Mouse (Mus musculus): ENCODE data around the gene Mcu. TPM values are rescaled to one million over a fixed set of nuclear protein-coding genes. Genes with fewer than 3 reads are reported as not detected.

Gene Mcu
- polyA plus RNA-seq, 2 experiments, result 3.5 to 7.9 TPM

GRCm38 (mm10) chr10:59558602-59559001 is 57.9 kb downstream of the Mcu start:
- Histone ChIP-seq H3K36me3 (replicated peaks; ENCODE audit: control insufficient read depth, insufficient read depth, low read depth) (no peaks in the 10 kb centered on the region), H3K9ac (replicated peaks) (no peak overlapping the region), H3K4me2 (ENCODE audit: low read depth) (no peak overlapping the region), H3K27ac (no peak overlapping the region), H3K9me3 (ENCODE audit: control insufficient read depth, low read length) (no peaks in the 10 kb centered on the region), H3K27me3 (ENCODE audit: control insufficient read depth, insufficient read depth, low read length) (no peaks in the 10 kb centered on the region), H3K4me1 (replicated peaks; ENCODE audit: control insufficient read depth in 2 of 2, insufficient read depth in 2 of 2, low read length in 1 of 2) (no peaks in the 10 kb centered on the region), H3K4me3 (ENCODE audit: insufficient read depth in 1 of 2, low read depth in 2 of 2, low read length in 2 of 2) (no peak overlapping the region)
- no peak for DNase-seq (ENCODE audit: low read depth in 3 of 3, low spot score in 3 of 3)
- TF ChIP-seq EP300 (IDR thresholded peaks at IDR 0.05; ENCODE audit: low read depth) (no peak), CTCF (IDR thresholded peaks at IDR 0.05; ENCODE audit: low read depth) (no peak)
- WGBS (ENCODE audit: insufficient replicate concordance), result 72% methylated on average over 4 of the region's 4 CpGs
- no peak for ATAC-seq (ENCODE audit: insufficient read depth)

- ATAC-seq (ENCODE audit: insufficient read depth) (no peak), DNase-seq (ENCODE audit: low read depth in 3 of 3, low spot score in 3 of 3) (no peak)
- no peaks in the 10 kb centered on the region for H3K9me3 ChIP-seq (ENCODE audit: control insufficient read depth, low read length)
- no peak overlapping the region for H3K4me2 ChIP-seq (ENCODE audit: low read depth)
- H3K36me3 ChIP-seq (replicated peaks; ENCODE audit: control insufficient read depth, insufficient read depth, low read depth), result no peaks in the 10 kb centered on the region
- H3K4me1 ChIP-seq (replicated peaks; ENCODE audit: control insufficient read depth in 2 of 2, insufficient read depth in 2 of 2, low read length in 1 of 2), result no peaks in the 10 kb centered on the region
- H3K9ac ChIP-seq (replicated peaks), result no peak overlapping the region
- no peak for TF ChIP-seq CTCF (IDR thresholded peaks at IDR 0.05; ENCODE audit: low read depth)
- no peak for TF ChIP-seq EP300 (IDR thresholded peaks at IDR 0.05; ENCODE audit: low read depth)
- no peak overlapping the region for H3K27ac ChIP-seq
- no peak overlapping the region for H3K4me3 ChIP-seq (ENCODE audit: insufficient read depth in 1 of 2, low read depth in 2 of 2, low read length in 2 of 2)
- no peaks in the 10 kb centered on the region for H3K27me3 ChIP-seq (ENCODE audit: control insufficient read depth, insufficient read depth, low read length)
- 72% methylated on average over 5 of the region's 5 CpGs for WGBS (ENCODE audit: insufficient replicate concordance)
Measured at GRCm38 (mm10) chr10:59558164-59558563, 58.3 kb downstream of the Mcu start.

GRCm38 (mm10) chr10:59556541-59556940 is 60.0 kb downstream of the Mcu start:
- Histone ChIP-seq H3K27me3 (ENCODE audit: control insufficient read depth, insufficient read depth, low read length) (no peaks in the 10 kb centered on the region), H3K36me3 (replicated peaks; ENCODE audit: control insufficient read depth, insufficient read depth, low read depth) (no peaks in the 10 kb centered on the region), H3K9ac (replicated peaks) (no peak overlapping the region), H3K9me3 (ENCODE audit: control insufficient read depth, low read length) (no peaks in the 10 kb centered on the region), H3K4me3 (ENCODE audit: insufficient read depth in 1 of 2, low read depth in 2 of 2, low read length in 2 of 2) (no peak overlapping the region), H3K4me1 (replicated peaks; ENCODE audit: control insufficient read depth in 2 of 2, insufficient read depth in 2 of 2, low read length in 1 of 2) (no peaks in the 10 kb centered on the region), H3K4me2 (ENCODE audit: low read depth) (no peak overlapping the region), H3K27ac (no peak overlapping the region)
- TF ChIP-seq EP300 (IDR thresholded peaks at IDR 0.05; ENCODE audit: low read depth) (no peak), CTCF (IDR thresholded peaks at IDR 0.05; ENCODE audit: low read depth) (no peak)
- ATAC-seq (ENCODE audit: insufficient read depth), result no peak
- WGBS (ENCODE audit: insufficient replicate concordance), result 37% methylated on average over 5 of the region's 5 CpGs
- DNase-seq (ENCODE audit: low read depth in 3 of 3, low spot score in 3 of 3), result no peak

GRCm38 (mm10) chr10:59554243-59554642 is 62.2 kb downstream of the Mcu start:
- DNase-seq (ENCODE audit: low read depth in 3 of 3, low spot score in 3 of 3) (no peak), ATAC-seq (ENCODE audit: insufficient read depth) (no peak)
- H3K4me1 ChIP-seq (replicated peaks; ENCODE audit: control insufficient read depth in 2 of 2, insufficient read depth in 2 of 2, low read length in 1 of 2), result 0 out of 4 replicates have a peak, but pooled peaks cover 0 to 4% of the 10 kb centered on the region in 2 experiments
- 79% methylated on average over 1 of the region's 1 CpGs for WGBS (ENCODE audit: insufficient replicate concordance)
- no peak overlapping the region for H3K9ac ChIP-seq (replicated peaks)
- H3K9me3 ChIP-seq (ENCODE audit: control insufficient read depth, low read length), result no peaks in the 10 kb centered on the region
- H3K36me3 ChIP-seq (replicated peaks; ENCODE audit: control insufficient read depth, insufficient read depth, low read depth), result no peaks in the 10 kb centered on the region
- no peaks in the 10 kb centered on the region for H3K27me3 ChIP-seq (ENCODE audit: control insufficient read depth, insufficient read depth, low read length)
- H3K4me2 ChIP-seq (ENCODE audit: low read depth), result no peak overlapping the region
- H3K27ac ChIP-seq, result no peak overlapping the region
- no peak overlapping the region for H3K4me3 ChIP-seq (ENCODE audit: insufficient read depth in 1 of 2, low read depth in 2 of 2, low read length in 2 of 2)
- TF ChIP-seq CTCF (IDR thresholded peaks at IDR 0.05; ENCODE audit: low read depth) (peak; percentile 20; the same call in 1 of the 2 replicates), EP300 (IDR thresholded peaks at IDR 0.05; ENCODE audit: low read depth) (no peak)

- TF ChIP-seq EP300 (IDR thresholded peaks at IDR 0.05; ENCODE audit: low read depth) (no peak), CTCF (IDR thresholded peaks at IDR 0.05; ENCODE audit: low read depth) (no peak)
- DNase-seq (ENCODE audit: low read depth in 3 of 3, low spot score in 3 of 3), result no peak
- H3K27ac ChIP-seq, result no peak overlapping the region
Measured at GRCm38 (mm10) chr10:59552456-59552855, 64.0 kb downstream of the Mcu start.

More at GRCm38 (mm10) chr10:59552456-59552855, 64.0 kb downstream of the Mcu start:
- no peaks in the 10 kb centered on the region for H3K27me3 ChIP-seq (ENCODE audit: control insufficient read depth, insufficient read depth, low read length)
- no peaks in the 10 kb centered on the region for H3K9me3 ChIP-seq (ENCODE audit: control insufficient read depth, low read length)
- no peak overlapping the region for H3K9ac ChIP-seq (replicated peaks)
- H3K4me2 ChIP-seq (ENCODE audit: low read depth), result no peak overlapping the region
- peaks cover 0 to 9% of the 10 kb centered on the region in 2 experiments; a peak in 2 of 4 replicates for H3K4me1 ChIP-seq (replicated peaks; ENCODE audit: control insufficient read depth in 2 of 2, insufficient read depth in 2 of 2, low read length in 1 of 2)
- H3K4me3 ChIP-seq (ENCODE audit: insufficient read depth in 1 of 2, low read depth in 2 of 2, low read length in 2 of 2), result no peak overlapping the region
- WGBS (ENCODE audit: insufficient replicate concordance), result 39% methylated on average over 1 of the region's 1 CpGs
- ATAC-seq (ENCODE audit: insufficient read depth), result no peak
- no peaks in the 10 kb centered on the region for H3K36me3 ChIP-seq (replicated peaks; ENCODE audit: control insufficient read depth, insufficient read depth, low read depth)

Measured in liver, embryonic 14.5 days (tissue).